ENCODE assay signal across 8 mouse cellular contexts in genomic region chr3:99233393-99234318, GRCm38 (mm10). TPM values are rescaled to one million over a fixed set of nuclear protein-coding genes. Genes with fewer than 3 reads are reported as not detected.
DNase-seq lines count a peak whose midpoint lies in the region; ATAC-seq and TF ChIP-seq lines count a peak whose summit lies in the region.

No protein-coding gene starts in this region.

- H3K27ac ChIP-seq in thymus, adult 2 months (ENCODE audit: control insufficient read depth, insufficient read depth, low read length): no peak overlapping the region
- H3K27ac ChIP-seq in forebrain, embryonic 12.5 days: no peak overlapping the region
- H3K27ac ChIP-seq in hindbrain, postnatal 0 days: no peak overlapping the region
- no peak overlapping the region for H3K27ac ChIP-seq in liver, adult 2 months (replicated peaks; ENCODE audit: insufficient read depth, low read depth, low read length)

- no peaks in the 10 kb centered on the region for H3K79me2 ChIP-seq in liver, adult 2 months (ENCODE audit: control insufficient read depth, insufficient read depth, low read length)

- peaks cover 18% of the 10 kb centered on the region; the same call in 1 of the 2 replicates for H3K27me3 ChIP-seq in thymus, adult 2 months (ENCODE audit: control insufficient read depth, insufficient read depth, low read length)
- peaks cover 67% of the 10 kb centered on the region for H3K27me3 ChIP-seq in forebrain, embryonic 12.5 days
- peaks cover 53% of the 10 kb centered on the region for H3K27me3 ChIP-seq in hindbrain, postnatal 0 days (ENCODE audit: insufficient read depth, low read length)
- H3K27me3 ChIP-seq in liver, adult 2 months (ENCODE audit: control insufficient read depth, insufficient read depth, low read length): peaks cover 28% of the 10 kb centered on the region; the same call in 1 of the 2 replicates

- peak overlapping the region; percentile 30 for H3K4me2 ChIP-seq in forebrain, embryonic 12.5 days
- H3K4me2 ChIP-seq in hindbrain, postnatal 0 days (ENCODE audit: low read depth, low read length): peak overlapping the region; percentile 45

- WGBS in thymus, adult 2 months: 9% methylated on average over 20 of the region's 20 CpGs
- 8% methylated on average over 20 of the region's 20 CpGs for WGBS in forebrain, embryonic 12.5 days
- 10% methylated on average over 20 of the region's 20 CpGs for WGBS in hindbrain, postnatal 0 days
- WGBS in liver, adult 2 months: 12% methylated on average over 20 of the region's 20 CpGs

- H3K9ac ChIP-seq in forebrain, embryonic 12.5 days: no peak overlapping the region
- no peak overlapping the region for H3K9ac ChIP-seq in hindbrain, postnatal 0 days (replicated peaks; ENCODE audit: low read length)
- H3K9ac ChIP-seq in liver, adult 2 months (ENCODE audit: low read depth, low read length): no peak overlapping the region

- peaks cover 6% of the 10 kb centered on the region; the same call in 1 of the 2 replicates for H3K4me1 ChIP-seq in thymus, adult 2 months (replicated peaks; ENCODE audit: control insufficient read depth, insufficient read depth, low read length)
- H3K4me1 ChIP-seq in forebrain, embryonic 12.5 days: peaks cover 9% of the 10 kb centered on the region
- no peaks in the 10 kb centered on the region for H3K4me1 ChIP-seq in hindbrain, postnatal 0 days (ENCODE audit: insufficient read depth, low read length)
- no peaks in the 10 kb centered on the region; the same call in 1 of the 2 replicates for H3K4me1 ChIP-seq in liver, adult 2 months (ENCODE audit: control insufficient read depth, insufficient read depth, low read length)

- TF ChIP-seq CTCF in thymus, adult 2 months (IDR thresholded peaks at IDR 0.05; ENCODE audit: borderline replicate concordance, control insufficient read depth, extremely low read depth, insufficient read depth, low read length, poor library complexity): no peak
- peak; percentile 73 for TF ChIP-seq CTCF in hindbrain, postnatal 0 days (IDR thresholded peaks at IDR 0.05; ENCODE audit: low read depth)
- TF ChIP-seq CTCF in liver, adult 2 months (IDR thresholded peaks at IDR 0.05; ENCODE audit: low read depth, low read length): 0 out of 2 replicates have a peak, but pooled peaks have one; percentile 21

- H3K36me3 ChIP-seq in thymus, adult 2 months (ENCODE audit: control insufficient read depth, insufficient read depth, low read length): no peaks in the 10 kb centered on the region
- H3K36me3 ChIP-seq in forebrain, embryonic 12.5 days (replicated peaks): no peaks in the 10 kb centered on the region
- no peaks in the 10 kb centered on the region for H3K36me3 ChIP-seq in hindbrain, postnatal 0 days (ENCODE audit: insufficient read depth, low read length)
- H3K36me3 ChIP-seq in liver, adult 2 months (ENCODE audit: control insufficient read depth, insufficient read depth, low read length): no peaks in the 10 kb centered on the region

- peak; percentile 31; the same call in 1 of the 2 replicates for ATAC-seq in forebrain, embryonic 12.5 days (ENCODE audit: low FRiP score)
- ATAC-seq in hindbrain, postnatal 0 days: peak; percentile 42; the same call in 1 of the 2 replicates

- no peak overlapping the region for H3K4me3 ChIP-seq in thymus, adult 2 months (ENCODE audit: control insufficient read depth, insufficient read depth, low read length)
- H3K4me3 ChIP-seq in forebrain, embryonic 12.5 days (replicated peaks): 0 out of 2 replicates have a peak overlapping the region, but pooled peaks have one; percentile 5
- H3K4me3 ChIP-seq in hindbrain, postnatal 0 days (ENCODE audit: low read length): peak overlapping the region; percentile 13; the same call in 1 of the 2 replicates
- H3K4me3 ChIP-seq in liver, adult 2 months (ENCODE audit: insufficient read depth, low read depth, low read length): no peak overlapping the region

- peak; percentile 62 for DNase-seq in thymus, adult 2 months
- no peak for DNase-seq in thymus, adult 18-20 months
- peak; percentile 30 for DNase-seq in c-Kit-positive CD71-positive TER-119-negative erythroid progenitor cells, embryonic 14.5 days (ENCODE audit: low read depth)
- DNase-seq in hindbrain, postnatal 0 days (ENCODE audit: low spot score): peak; percentile 79
- DNase-seq in liver, adult 2 months (ENCODE audit: extremely low read depth, low read depth, low spot score): peak; percentile 35
- DNase-seq in naive thymus-derived CD4-positive, alpha-beta T cell, adult 2 months (ENCODE audit: low read depth): peak; percentile 64
- no peak for DNase-seq in MN1 (ENCODE audit: low spot score)

- H3K9me3 ChIP-seq in forebrain, embryonic 12.5 days: no peaks in the 10 kb centered on the region
- H3K9me3 ChIP-seq in hindbrain, postnatal 0 days (ENCODE audit: low read length): no peaks in the 10 kb centered on the region

- no peak for TF ChIP-seq POLR2A in thymus, adult 2 months (IDR thresholded peaks at IDR 0.05; ENCODE audit: control insufficient read depth, extremely low read depth, insufficient read depth, low read length, poor library complexity)
- no peak for TF ChIP-seq POLR2A in liver, adult 2 months (IDR thresholded peaks at IDR 0.05; ENCODE audit: extremely low read depth, insufficient read depth, low read length)

RNA-seq across cellular contexts. Expression of gene Tbx15, which starts 6.5 kb away (rescaled TPM):
- polyA plus RNA-seq in thymus, adult 2 months (2012; rRNA removed): 0.34 and 0.62 TPM in 2 replicates
- polyA plus RNA-seq in forebrain, embryonic 12.5 days (2016; fragmentation: Nextera tagmentation; extraction: Ambion mirVana): 2.4 and 2.6 TPM in 2 replicates
- total RNA-seq in hindbrain, postnatal 0 days (2014; rRNA removed): 2.9 and 4.3 TPM in 2 replicates
- 0.64 TPM in 2 replicates for polyA plus RNA-seq in hindbrain, postnatal 0 days (2015; fragmentation: Nextera tagmentation; extraction: Ambion mirVana)
- total RNA-seq in liver, adult 2 months (2014; rRNA removed): 0.09 TPM in 1 of 2 replicates, not detected in the other
- polyA plus RNA-seq in liver, adult 2 months (2012; rRNA removed): 0.04 TPM in 1 of 2 replicates, not detected in the other

Comparison
In these comparisons a context has a peak if more than half of its experiments do, and no peak if none do; other contexts are left out.
1. DNase-seq: peak in thymus, adult 2 months (single experiment), c-Kit-positive CD71-positive TER-119-negative erythroid progenitor cells, embryonic 14.5 days (single experiment), hindbrain, postnatal 0 days (single experiment), liver, adult 2 months (single experiment) and naive thymus-derived CD4-positive, alpha-beta T cell, adult 2 months (single experiment); none in thymus, adult 18-20 months (0 of 2) and MN1 (single experiment).
2. H3K4me3 ChIP-seq: peak in forebrain, embryonic 12.5 days (single experiment) and hindbrain, postnatal 0 days (single experiment); none in thymus, adult 2 months (single experiment) and liver, adult 2 months (single experiment).